Mouse (Mus musculus) ES-Bruce4 (cell line): Measurements from ENCODE around the gene E430018J23Rik. TPM values are rescaled to one million over a fixed set of nuclear protein-coding genes. Genes with fewer than 3 reads are reported as not detected.

ENCODE experiments used
- H3K27ac ChIP-seq: 2 replicates; pipeline ENCODE4 v1.5.1; 2012; ENCODE audit warnings: low read length, inconsistent platforms; ENCODE audit not compliant: insufficient read depth
- H3K27me3 ChIP-seq: 2 replicates; pipeline ENCODE4 v1.6.1; 2012; ENCODE audit warnings: mild to moderate bottlenecking, low read length, inconsistent platforms; ENCODE audit not compliant: control insufficient read depth, poor library complexity, insufficient read depth, severe bottlenecking
- H3K36me3 ChIP-seq: 2 replicates; pipeline ENCODE4 v1.6.1; 2012; ENCODE audit warnings: inconsistent platforms, mild to moderate bottlenecking, low read length, moderate library complexity; ENCODE audit not compliant: control insufficient read depth, poor library complexity, insufficient read depth, severe bottlenecking
- H3K4me1 ChIP-seq: one replicate; pipeline ENCODE4 v1.8.1; 2011; ENCODE audit warnings: low read length; ENCODE audit not compliant: control insufficient read depth, insufficient read depth
- H3K4me3 ChIP-seq: 2 replicates; pipeline ENCODE4 v1.5.1; 2011; ENCODE audit warnings: low read depth, mild to moderate bottlenecking, low read length
- H3K9ac ChIP-seq: 2 replicates; pipeline ENCODE4 v1.6.1; 2012; ENCODE audit warnings: low read depth, mild to moderate bottlenecking, inconsistent platforms; ENCODE audit not compliant: poor library complexity, severe bottlenecking
- H3K9me3 ChIP-seq: replicated peaks from 2 replicates; pipeline ENCODE4 v1.6.1; 2012; ENCODE audit warnings: mild to moderate bottlenecking, low read length, inconsistent platforms; ENCODE audit not compliant: control insufficient read depth, poor library complexity, insufficient read depth, severe bottlenecking
- CTCF ChIP-seq: IDR thresholded peaks from one replicate; pipeline ENCODE4 v1.8.1; 2011; ENCODE audit warnings: low read depth, low read length
- EP300 ChIP-seq: IDR thresholded peaks from 2 replicates; pipeline ENCODE4 v1.6.1; 2011; ENCODE audit warnings: low read depth, low read length; ENCODE audit not compliant: insufficient read depth
- POLR2A ChIP-seq: IDR thresholded peaks from one replicate; pipeline ENCODE4 v1.8.1; 2011; ENCODE audit warnings: low read length; ENCODE audit not compliant: insufficient read depth
- polyA plus RNA-seq: library from polyadenylated mRNA; stranded (reverse); fragments of >200 nt; gene quantifications from 2 replicates; pipeline ENCODE4 v1.2.4, GENCODE M21; 2011; ENCODE audit warnings: low read depth; ENCODE audit not compliant: missing spikeins, insufficient read depth, insufficient read length

The E430018J23Rik gene
- polyA plus RNA-seq, 1 experiment: 6.1 TPM

GRCm38 (mm10) chr7:127358472-127358871 lies 35.0 kb downstream of the E430018J23Rik start:
- Histone ChIP-seq H3K27ac (no peak overlapping the region), H3K4me1 (no peaks in the 10 kb centered on the region), H3K27me3 (no peaks in the 10 kb centered on the region), H3K9ac (no peak overlapping the region), H3K36me3 (no peaks in the 10 kb centered on the region), H3K9me3 (0 out of 2 replicates have a peak, but pooled peaks cover 3% of the 10 kb centered on the region), H3K4me3 (no peak overlapping the region)
- TF ChIP-seq POLR2A (no peak), CTCF (no peak), EP300 (no peak)

- Histone ChIP-seq H3K36me3 (no peaks in the 10 kb centered on the region), H3K27me3 (no peaks in the 10 kb centered on the region)
- no peak for TF ChIP-seq CTCF
- no peak for TF ChIP-seq EP300
- no peak for TF ChIP-seq POLR2A
Observed at GRCm38 (mm10) chr7:127357871-127358270, 35.6 kb downstream of the E430018J23Rik start.

GRCm38 (mm10) chr7:127355796-127356195 lies 37.6 kb downstream of the E430018J23Rik start:
- Histone ChIP-seq H3K9ac (no peak overlapping the region), H3K27ac (no peak overlapping the region), H3K4me3 (no peak overlapping the region), H3K36me3 (no peaks in the 10 kb centered on the region), H3K4me1 (no peaks in the 10 kb centered on the region), H3K9me3 (0 out of 2 replicates have a peak, but pooled peaks cover 5% of the 10 kb centered on the region), H3K27me3 (no peaks in the 10 kb centered on the region)
- TF ChIP-seq POLR2A (no peak), EP300 (no peak), CTCF (no peak)

More at GRCm38 (mm10) chr7:127357871-127358270, 35.6 kb downstream of the E430018J23Rik start:
- Histone ChIP-seq H3K9me3 (0 out of 2 replicates have a peak, but pooled peaks cover 5% of the 10 kb centered on the region), H3K27ac (no peak overlapping the region), H3K4me3 (no peak overlapping the region), H3K4me1 (no peaks in the 10 kb centered on the region), H3K9ac (no peak overlapping the region)

- 0 out of 2 replicates have a peak, but pooled peaks cover 5% of the 10 kb centered on the region for H3K9me3 ChIP-seq
- no peak overlapping the region for H3K9ac ChIP-seq
- H3K4me1 ChIP-seq: no peaks in the 10 kb centered on the region
- H3K27ac ChIP-seq: no peak overlapping the region
- no peak overlapping the region for H3K4me3 ChIP-seq
- H3K27me3 ChIP-seq: no peaks in the 10 kb centered on the region
- no peak for TF ChIP-seq POLR2A
- no peak for TF ChIP-seq EP300
- no peak for TF ChIP-seq CTCF
- no peaks in the 10 kb centered on the region for H3K36me3 ChIP-seq
Observed at GRCm38 (mm10) chr7:127351230-127352004, 42.0 kb downstream of the E430018J23Rik start.

GRCm38 (mm10) chr7:127346676-127347075 lies 46.8 kb downstream of the E430018J23Rik start:
- Histone ChIP-seq H3K4me1 (no peaks in the 10 kb centered on the region), H3K27me3 (no peaks in the 10 kb centered on the region), H3K9me3 (no peaks in the 10 kb centered on the region), H3K4me3 (no peak overlapping the region), H3K27ac (no peak overlapping the region), H3K9ac (no peak overlapping the region), H3K36me3 (no peaks in the 10 kb centered on the region)
- TF ChIP-seq EP300 (no peak), POLR2A (no peak), CTCF (no peak)
